Mouse (Mus musculus) adrenal gland, postnatal 25 days (tissue): ENCODE results near the gene Gatc. TPM values are rescaled to one million over a fixed set of nuclear protein-coding genes. Genes with fewer than 3 reads are reported as not detected.
"Not testable (repeated sequence)": the region's sequence is repeated elsewhere in the genome, so short reads cannot be mapped to it uniquely, and the experiment has no call there.

Experiments used
- DNase-seq: peaks from one replicate; pipeline ENCODE4 v3.0.0; 2021; ENCODE audit warnings: mixed read lengths
- long read RNA-seq: library from polyadenylated mRNA; stranded (forward); transcript quantifications from one replicate; pipeline ENCODE4 v2.0.0, GENCODE M21; 2021
- total RNA-seq: library from RNA; stranded (reverse); gene quantifications from 2 replicates; pipeline ENCODE4 v1.2.3, GENCODE M21; 2021

Gene Gatc
- 21.6 and 22.9 TPM in 2 replicates for total RNA-seq
- long read RNA-seq, transcript Gatc-201 (3 exons, 1,797 nt), result major isoform, 7 of 8 reads
- long read RNA-seq, partial matches to known transcripts, result 0 of 8 reads
- long read RNA-seq, other reads (novel, unspliced or antisense), result 1 of 8 reads

DNA sequence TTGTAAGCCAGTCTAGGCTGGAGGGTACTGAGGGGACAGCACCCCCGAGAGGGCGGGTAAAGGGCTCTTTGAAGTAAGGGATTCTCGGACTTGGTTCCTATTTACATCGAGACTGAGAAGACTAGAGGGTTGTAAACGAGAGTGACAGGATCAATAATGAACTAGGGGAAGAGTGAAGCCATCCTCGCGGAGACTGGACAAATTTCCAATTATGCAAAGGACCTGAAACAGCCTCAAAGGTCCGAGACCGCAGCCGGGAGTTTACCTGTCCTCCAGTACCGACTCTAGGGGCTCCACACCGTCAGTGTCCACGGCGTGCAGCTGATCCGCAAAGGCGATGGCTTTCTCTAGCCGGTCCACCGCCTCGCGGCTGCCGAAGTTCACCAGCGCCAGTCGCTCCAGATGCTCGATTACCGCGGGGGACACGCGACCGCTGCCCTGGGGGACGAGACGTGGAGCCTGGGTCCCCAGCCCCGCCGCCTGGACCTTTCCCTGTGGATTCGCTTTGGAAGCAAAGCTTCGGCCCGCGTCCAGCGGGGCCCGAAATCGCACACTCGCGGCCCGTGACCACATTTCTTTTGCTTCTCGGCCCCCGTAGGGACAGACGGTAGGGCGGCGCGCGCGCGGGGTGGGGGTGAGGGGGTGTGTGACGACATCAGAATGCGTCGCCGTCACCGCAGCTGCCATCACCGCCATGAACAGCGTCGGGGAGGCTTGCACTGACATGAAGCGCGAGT, at the start of gene Gatc, which contains the start of gene Triap1:
Gatc (minus strand) TSS at position 602 of the 737 bp plus-strand sequence.
Triap1 (plus strand) TSS at position 649 of the 737 bp plus-strand sequence.
- DNase-seq, result peak; percentile 92

DNA sequence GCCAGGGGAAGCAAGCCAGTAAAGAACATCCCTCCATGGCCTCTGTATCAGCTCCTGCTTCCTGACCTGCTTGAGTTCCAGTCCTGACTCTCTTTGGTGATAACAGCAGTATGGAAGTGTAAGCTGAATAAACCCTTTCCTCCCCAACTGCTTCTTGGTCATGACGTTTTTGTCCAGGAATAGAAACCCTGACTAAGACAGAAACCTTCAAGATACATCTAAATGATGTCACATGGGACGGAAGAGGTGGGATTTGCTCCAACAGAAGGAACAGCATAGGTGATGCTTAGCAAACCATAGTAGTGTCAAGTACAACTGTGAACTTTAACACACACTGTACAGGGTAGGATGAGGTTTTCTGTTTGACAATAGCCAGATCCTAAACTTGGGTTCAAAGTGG, 37.9 kb upstream of the Gatc start:
- not testable (repeated sequence) for DNase-seq

DNA sequence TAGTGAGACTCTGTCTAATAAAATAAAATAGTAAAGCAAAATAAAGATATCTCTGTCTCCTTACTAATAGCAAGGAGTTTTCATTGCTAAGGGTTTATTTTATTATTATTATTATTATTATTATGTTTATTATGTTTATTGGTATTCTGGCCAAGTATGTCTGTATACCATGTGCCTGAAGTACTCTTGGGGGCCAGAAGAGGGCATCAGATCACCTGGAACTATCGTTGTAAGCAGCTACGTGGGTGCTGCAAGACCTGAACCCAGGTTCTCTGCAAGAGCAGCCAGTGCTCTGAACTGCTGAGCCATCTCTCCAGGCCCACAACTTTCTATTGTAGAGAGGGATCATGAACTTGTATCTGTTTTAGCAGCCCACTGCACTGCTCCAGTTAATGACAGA, 34.5 kb upstream of the Gatc start:
- DNase-seq, result no peak

DNA sequence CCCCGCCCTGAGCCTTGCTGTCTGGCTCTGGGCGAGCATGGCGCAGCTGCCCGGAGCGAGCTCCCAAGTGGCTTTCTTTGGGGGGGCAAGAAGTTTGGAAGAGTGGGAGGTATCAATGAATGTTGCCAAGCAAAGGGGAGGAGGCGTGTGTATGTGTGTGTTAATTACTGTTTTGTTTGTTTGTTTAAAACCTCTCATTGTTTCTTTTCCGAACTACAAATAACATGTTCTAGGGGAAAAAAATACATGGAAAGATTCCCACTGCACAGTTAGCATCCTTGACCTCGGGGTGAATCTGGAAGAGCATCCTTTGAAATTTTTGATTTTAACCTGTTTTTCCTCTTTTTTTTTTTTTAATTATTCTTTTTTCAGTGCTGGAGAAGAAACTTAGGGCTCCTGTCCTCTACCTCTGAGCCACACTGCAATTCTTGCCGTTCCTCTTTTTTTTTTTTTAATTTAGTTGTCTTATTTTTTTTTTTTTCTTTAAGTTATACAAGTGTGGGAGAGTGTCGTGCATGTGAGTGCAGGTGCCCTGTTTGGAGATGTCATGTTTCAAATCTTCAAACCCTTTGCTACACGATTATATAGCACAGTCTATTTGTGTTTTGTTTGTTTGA, 33.3 kb upstream of the Gatc start:
- DNase-seq, result no peak

DNA sequence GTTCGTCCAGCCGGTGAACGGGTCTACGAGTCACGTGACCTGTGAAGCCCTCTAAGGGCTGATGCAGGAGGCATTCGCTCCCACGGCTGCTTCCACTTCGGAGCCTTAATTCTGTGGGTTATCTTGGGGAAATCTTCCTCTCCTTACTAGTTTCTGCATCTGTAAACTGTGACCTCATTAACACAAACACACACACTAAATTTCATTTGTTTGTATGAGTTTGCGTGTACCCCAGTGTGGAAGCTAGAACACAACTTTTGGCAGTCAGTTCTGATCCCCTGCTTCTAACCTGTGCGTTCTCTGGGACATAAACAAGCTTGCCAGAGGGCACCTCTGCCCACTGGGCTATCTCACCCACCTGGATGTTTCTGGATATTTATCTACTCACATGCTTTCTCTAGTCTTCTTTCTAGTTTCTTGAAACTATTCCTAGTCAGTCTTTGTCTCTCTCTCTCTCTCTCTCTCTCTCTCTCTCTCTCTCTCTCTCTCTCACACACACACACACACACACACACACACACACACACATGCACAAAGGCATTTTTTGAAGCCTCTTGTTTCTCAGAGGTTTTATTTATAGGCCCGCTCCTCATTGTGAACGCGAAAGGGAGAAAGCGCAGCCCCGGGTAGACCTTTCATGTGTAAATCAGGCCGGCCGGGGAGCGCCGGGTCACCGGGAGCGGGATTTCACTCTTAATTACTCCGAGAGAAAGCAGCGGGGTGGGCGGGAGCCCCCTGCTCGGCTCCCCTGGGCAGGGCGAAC, 32.6 kb upstream of the Gatc start:
- no peak for DNase-seq

DNA sequence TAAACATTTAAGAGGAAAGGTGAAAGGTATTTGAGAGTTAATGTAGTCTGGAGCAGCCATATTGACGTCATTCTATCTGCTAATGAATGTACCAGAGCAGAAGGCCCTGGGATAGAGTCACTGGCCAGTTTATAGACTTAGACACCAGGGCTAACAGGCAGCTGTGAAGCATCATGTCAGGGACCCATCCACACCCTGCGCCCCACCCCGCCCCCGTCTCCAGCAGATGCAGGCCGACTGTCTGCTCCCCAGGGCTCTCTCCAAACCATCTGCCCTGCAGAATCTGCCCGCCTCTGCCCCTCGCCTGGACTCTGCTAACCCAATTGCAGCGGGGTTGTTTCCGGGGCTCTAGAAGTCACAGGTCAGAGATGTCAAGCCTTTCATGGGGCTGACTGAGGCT, 30.8 kb upstream of the Gatc start:
- DNase-seq, result no peak

DNA sequence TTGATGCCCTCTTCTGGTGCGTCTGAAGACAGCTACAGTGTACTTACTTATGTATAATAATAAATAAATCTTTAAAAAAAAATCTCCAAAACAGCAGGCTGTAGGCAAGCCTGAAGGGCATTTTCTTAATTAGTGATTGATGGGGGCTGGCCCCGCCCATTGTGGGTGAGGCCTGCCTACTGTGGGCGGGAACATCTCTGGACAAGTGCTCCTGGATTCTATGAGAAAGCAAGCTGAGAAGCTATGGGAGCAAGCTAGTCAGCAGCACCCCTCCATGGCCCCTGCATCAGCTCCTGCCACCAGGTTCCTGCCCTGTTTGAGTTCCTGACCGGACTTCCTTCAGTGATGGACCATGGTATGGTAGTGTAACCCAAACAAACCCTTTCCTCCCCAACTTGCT, 23.8 kb upstream of the Gatc start:
- no peak for DNase-seq

DNA sequence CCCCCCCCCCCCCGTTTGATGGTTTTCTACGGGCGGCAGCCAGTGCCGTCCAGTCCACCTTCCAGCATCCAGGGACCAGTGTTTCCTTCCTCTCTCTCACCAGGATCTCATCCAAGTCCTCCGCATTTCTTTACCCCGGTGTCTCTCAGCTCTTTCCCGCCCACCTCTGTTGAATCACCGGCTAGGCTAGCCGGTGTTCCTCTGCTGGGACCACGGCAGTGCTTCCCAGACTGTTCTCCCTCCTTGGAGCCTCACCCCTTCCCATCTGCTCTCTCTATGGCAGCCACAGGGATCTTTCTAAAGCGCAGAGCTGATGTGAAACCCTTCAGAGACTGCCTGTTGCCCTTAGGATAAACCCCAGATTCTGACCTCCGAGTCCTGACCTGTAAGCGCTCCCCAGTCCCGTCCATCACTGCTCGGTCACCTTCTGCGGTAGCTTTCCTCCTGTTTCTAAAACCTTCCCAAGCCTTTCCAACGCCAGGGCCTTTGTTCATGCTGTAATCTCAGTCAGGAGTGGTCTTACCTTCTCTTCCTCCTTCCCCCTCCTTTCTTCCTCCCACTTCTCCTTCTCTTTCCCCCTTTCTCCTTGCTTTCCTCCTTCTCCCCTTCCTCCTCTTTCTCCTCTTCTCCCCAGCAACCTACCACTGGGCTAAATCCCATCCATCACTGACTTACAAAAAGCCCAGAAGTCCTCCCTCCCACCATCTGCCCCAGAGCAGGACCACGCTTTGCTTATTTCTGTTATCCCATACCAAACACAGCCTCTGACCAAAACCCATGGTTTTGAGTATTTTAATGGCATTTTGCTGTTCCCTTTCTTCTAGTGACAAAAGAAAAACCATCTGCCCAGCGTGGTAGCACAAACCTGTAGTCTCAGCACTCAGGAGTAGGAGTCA, 22.1 kb upstream of the Gatc start:
- DNase-seq, result no peak

DNA sequence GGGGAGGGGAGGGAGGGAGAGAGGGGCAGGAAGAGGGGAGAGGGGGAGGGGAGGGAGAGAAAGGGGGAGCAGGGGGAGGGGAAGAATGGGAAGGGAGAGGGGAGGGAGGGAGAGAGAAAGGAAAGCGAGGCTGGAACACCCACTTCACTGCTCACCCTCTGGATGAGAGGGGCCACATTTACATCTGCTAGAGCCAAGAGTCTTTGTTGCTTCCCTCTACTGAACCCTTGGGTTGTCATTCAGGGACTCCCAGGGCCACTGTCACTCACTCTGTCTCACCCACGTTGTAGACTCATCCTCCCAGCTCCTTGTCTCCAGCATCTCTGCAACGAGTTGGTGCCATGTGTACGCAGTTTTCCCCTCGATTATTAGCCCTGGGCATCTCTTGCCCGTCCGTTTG, 21.2 kb upstream of the Gatc start:
- DNase-seq, result no peak

DNA sequence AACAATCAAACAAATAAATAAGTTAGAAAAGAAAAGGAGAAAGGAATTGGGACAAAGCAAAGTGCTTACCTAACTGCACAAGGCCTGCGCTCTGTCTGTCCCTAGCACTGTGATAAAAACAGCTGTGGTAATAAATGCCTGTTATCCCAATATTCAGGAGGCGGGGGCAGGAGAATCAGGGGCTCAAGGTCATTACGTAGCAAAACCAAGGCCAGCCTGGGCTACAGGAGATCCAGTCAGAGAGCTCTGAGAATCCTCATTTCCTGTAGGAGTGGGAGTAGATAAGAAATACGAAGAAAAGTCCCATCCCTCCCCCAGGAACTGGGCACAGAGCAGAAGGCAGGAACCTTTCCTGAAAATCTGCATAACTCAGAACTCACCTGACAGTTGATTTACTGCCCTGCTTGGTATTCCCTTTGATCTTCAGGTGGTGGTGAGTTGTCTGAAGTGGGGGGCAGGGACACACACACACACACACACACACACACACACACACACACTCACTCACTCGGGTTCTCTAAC, 18.9 kb upstream of the Gatc start:
- DNase-seq, result no peak

DNA sequence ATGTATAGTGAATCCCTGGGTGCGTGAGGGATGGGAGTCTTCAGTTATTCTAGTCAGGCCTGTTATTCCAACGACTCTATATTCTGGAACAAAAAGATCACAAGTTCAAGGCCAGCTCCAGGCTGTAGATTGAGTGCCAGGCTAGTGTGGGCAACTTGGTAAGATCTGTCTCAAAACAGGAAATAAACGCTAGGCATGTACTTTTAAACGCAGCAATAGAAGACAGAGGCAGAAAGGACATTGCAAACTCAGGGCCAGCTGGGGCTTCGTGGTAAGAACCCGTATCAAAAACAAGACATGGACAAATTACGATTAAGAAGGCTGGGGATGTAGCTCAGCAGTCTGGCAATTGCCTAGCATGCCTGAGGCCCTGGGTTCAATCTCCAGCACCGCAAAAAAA, 18.5 kb upstream of the Gatc start:
- no peak for DNase-seq

DNA sequence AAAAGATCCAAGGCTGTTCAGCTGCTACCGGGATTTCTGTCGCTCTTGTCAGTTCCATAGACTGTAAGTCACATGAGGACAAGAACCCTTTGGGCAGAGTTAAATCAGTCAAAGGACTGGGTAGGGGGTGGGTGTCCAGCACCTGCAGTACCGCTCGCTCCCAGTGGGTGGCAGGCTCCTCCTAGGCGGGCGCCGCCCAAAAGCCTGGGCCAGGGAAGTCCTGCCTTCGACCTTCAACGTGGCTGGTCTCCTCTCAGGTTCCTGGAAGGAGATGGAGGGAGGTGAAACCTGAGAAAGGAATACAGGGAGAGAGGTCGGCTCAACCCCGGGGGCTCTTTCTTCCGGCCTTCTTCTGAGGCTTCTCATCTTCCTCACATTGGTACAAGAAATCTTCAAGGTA, 17.9 kb upstream of the Gatc start:
- peak; percentile 92 for DNase-seq

DNA sequence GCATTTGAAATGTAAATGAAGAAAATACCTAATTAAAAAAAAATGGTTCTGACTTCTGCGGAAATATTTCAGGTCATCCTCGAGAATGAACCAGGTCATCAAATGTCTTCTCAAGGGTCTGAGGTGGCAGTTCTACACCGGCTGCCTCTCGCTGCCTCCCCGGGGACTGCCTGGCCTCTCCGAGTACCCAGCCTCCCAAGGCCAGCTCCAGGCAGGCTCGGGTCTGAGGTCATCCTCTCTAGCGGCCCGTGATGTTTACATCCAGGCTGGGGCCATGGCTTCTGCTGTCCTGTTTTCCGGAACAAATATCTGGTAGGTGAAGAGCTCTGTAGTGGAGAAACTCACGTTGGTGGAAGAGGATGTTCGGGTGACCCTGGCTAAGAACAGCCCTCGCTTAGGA, 14.1 kb upstream of the Gatc start:
- no peak for DNase-seq

DNA sequence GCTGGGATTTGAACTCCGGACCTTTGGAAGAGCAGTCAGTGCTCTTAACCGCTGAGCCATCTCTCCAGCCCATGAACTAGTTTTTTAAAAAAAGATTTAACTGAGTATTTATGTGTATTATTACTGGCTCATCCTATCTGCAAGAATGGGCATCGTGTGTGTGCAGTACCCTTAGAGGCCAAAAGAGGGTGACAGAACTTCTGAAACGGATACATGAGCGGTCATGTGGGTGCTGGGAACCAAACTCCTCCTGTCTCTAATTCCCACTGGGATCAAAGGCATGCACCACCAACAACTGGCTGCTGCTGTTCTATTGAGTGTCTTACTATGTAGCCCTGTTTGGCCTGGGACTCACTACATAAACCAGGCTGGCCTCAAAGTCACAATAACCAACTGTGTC, 10.4 kb upstream of the Gatc start:
- no peak for DNase-seq

DNA sequence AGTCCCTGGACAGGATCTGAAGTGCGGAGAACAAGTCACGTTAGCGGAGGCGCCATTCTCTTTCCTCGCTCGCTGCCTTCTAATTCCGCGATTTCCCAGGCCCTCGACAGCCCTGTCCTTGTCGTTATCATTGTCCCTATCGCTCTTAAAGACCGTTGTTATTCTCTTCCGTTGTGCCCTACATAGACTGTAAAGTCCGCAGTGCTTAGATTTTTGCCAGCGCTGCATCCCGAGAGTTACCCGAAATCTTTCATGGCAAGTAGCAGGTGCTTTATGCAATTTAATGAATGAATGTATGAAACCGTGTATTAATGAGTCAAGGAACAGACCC, 8.2 kb upstream of the Gatc start:
- DNase-seq, result no peak

DNA sequence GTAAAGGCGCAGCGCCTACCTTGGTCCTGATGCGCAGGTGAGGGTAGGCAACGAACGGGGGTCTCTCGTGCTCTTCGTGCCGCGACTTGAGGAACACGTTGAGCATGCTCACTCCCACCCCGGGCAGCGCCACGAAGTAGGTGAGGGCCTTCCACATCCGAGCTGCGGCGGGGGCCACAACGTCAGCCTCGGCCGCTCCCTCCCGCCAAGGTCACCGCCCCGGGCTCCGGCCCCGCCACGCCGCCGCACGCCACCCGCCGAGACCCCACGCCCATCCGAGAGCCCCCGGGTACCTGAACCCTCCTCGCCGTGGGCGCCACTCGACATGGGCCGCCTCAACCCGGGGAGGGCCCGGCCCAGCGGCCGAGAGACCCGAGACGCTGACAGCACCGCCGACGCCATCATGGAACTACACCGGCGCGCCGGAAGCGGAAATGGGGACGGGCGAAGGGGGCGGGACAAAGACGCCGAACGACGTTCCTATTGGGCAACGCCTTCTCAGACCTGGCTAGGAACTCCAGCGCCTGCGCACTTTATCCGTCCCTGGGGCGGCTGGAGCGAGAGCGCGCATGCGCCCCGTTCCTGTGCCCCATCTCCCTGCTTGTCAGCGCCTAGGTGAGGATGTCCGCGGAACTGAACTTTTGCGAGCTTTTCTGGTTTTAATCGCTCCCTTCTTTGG, 7.7 kb upstream of the Gatc start, which contains the start of gene Cox6a1:
Cox6a1 (minus strand) TSS at position 436 of the 679 bp plus-strand sequence.
- DNase-seq, result peak; percentile 99

DNA sequence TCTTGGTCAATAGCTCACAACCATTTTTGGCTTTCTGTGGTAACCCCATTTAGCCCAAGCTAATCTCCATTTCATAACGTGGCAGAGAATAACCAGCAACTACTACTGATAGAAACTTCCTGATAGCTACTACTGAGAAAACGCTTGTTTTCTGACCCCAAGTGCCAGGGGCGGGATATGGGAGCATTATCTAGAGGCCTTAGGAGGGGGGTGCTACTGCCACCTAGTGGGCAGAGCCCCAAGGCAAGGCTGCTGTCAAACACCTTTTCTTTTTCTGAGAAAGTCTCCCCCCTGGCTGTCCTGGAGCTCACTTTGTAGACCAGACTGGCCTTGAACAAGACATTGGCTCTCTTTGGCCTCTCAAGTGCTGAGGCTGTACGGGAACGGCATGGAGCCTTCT, 6.6 kb upstream of the Gatc start:
- peak; percentile 79 for DNase-seq

DNA sequence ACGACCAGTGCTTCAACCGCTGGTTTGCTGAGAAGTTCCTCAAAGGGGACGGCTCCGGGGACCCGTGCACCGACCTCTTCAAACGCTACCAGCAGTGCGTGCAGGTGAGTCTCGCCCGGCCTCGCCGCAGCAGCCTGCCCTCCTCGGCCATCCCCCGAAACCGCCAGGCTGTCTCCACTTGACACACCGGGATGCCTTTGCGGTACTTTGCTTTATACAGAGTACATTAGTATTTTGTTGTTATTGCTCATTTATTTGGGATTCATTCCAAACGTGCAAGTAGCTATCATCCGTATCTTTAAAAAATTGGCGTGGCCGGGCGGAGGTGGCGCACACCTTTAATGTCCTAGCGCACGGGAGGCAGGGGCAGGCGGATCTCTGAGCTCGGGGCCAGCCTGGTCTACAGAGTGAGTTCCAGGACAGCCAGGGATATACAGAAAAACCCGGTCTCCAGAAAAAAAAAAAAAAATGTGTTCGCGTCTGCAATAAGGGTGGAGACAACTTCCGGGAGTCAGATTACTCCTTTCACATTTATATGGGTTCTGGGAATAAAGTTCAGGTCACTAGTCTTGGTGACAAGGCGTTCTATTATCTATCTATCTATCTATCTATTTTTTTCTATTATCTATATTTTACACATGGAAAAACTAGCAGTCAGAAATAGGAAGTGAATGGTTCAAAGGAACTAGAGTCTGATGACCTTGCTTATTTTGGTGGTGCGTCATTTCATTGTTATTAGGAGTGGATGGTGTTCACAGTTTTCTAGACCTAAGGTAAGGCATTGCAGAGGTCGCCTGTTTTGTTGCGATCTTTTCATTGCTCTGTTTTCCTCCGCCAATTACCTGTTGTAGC, 562 bp upstream of the Gatc start:
- no peak for DNase-seq

DNA sequence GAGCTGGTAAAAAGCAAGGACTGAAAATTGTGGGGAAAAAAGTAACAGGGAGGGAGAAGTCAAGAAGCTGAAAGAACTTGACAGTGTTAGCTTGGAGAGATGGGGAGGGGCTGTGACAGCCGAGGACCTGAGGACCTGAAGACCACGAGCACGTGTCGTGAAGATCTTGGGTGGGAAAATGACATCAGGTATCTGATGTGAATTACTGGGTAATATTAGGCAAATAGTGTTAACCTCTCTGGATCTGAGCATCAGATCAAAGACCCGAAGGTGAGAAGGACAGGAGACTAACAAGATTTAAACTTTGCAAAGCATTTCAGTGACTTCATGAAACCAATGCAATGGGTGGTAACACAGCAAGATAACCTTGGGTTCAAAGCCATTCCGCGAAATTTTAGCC, 971 bp downstream of the Gatc start:
- no peak for DNase-seq

DNA sequence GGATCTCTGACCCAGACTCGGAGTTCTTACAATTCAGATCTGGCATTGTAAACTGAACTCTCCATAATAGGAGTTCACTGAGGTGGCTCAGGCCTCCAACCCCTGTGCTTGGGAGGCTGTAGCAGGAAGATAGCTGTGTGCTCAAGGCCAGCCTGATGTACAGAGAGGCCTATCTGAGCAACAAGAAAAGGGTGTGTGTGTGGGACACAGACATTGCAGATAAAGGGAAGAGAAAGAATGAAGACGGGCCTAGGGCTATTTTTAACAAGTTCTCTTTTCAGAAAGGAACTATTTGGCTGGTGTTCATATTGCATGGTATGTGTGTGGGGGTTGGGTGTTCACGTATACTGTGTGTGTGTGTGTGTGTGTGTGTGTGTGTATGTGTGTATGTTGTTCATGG, 7.4 kb downstream of the Gatc start:
- no peak for DNase-seq
